Mouse (Mus musculus) MEL (cell line): ENCODE results near the gene Fam19a5.

Experiments
- CTCF ChIP-seq, 3 experiments: IDR thresholded peaks in 2 of 3; conservative IDR thresholded peaks in 1 of 3; 2 replicates each; pipeline ENCODE4 v1.5.1; 2011 to 2012; ENCODE audit warnings: low read length in 3 of 3, low read depth in 2 of 3, mild to moderate bottlenecking in 2 of 3, improper control_type of control experiment in 1 of 3, inconsistent platforms in 1 of 3, mixed read lengths in 1 of 3, moderate library complexity in 1 of 3; ENCODE audit not compliant: control insufficient read depth in 1 of 3, insufficient read depth in 1 of 3, poor library complexity in 1 of 3, severe bottlenecking in 1 of 3
- E2F4 ChIP-seq: IDR thresholded peaks from 2 replicates; pipeline ENCODE4 v1.6.1; 2011; ENCODE audit warnings: low read depth, low read length, improper control_type of control experiment, borderline replicate concordance
- GATA1 ChIP-seq: IDR thresholded peaks from 2 replicates; pipeline ENCODE4 v1.6.1; 2011; ENCODE audit warnings: low read depth, low read length, improper control_type of control experiment
- HCFC1 ChIP-seq: IDR thresholded peaks from 2 replicates; pipeline ENCODE4 v1.6.1; 2012; ENCODE audit warnings: low read depth, mild to moderate bottlenecking, inconsistent platforms, low read length, improper control_type of control experiment, moderate library complexity
- MYC ChIP-seq: IDR thresholded peaks from 2 replicates; pipeline ENCODE4 v1.6.1; 2011; ENCODE audit warnings: low read depth, mild to moderate bottlenecking, low read length, improper control_type of control experiment, moderate library complexity
- POLR2A ChIP-seq, 2 experiments: IDR thresholded peaks; 2 replicates each; pipeline ENCODE4 v1.6.1; 2011 to 2012; ENCODE audit warnings: low read length in 2 of 2, mild to moderate bottlenecking in 2 of 2, control low read depth in 1 of 2, improper control_type of control experiment in 1 of 2, low read depth in 1 of 2, moderate library complexity in 1 of 2; ENCODE audit not compliant: control insufficient read depth in 1 of 2, insufficient read depth in 1 of 2, poor library complexity in 1 of 2
- RAD21 ChIP-seq: IDR thresholded peaks from 2 replicates; pipeline ENCODE4 v1.6.1; 2011; ENCODE audit warnings: mild to moderate bottlenecking, low read depth, low read length, improper control_type of control experiment
- SIN3A ChIP-seq: IDR thresholded peaks from 2 replicates; pipeline ENCODE4 v1.6.1; 2012; ENCODE audit warnings: low read length, improper control_type of control experiment, inconsistent platforms
- TAL1 ChIP-seq: IDR thresholded peaks from 2 replicates; pipeline ENCODE4 v1.6.1; 2012; ENCODE audit warnings: mild to moderate bottlenecking, inconsistent platforms, low read length, moderate library complexity, mixed read lengths
- UBTF ChIP-seq: IDR thresholded peaks from 2 replicates; pipeline ENCODE4 v1.6.1; 2012; ENCODE audit warnings: low read depth, mild to moderate bottlenecking, inconsistent platforms, low read length, improper control_type of control experiment, moderate library complexity, borderline replicate concordance; ENCODE audit not compliant: insufficient read depth
- USF1 ChIP-seq: IDR thresholded peaks from 2 replicates; pipeline ENCODE4 v1.6.1; 2014; ENCODE audit warnings: low read depth, mild to moderate bottlenecking, inconsistent platforms, low read length, improper control_type of control experiment, moderate library complexity
- USF2 ChIP-seq, 2 experiments: IDR thresholded peaks; 2 replicates each; pipeline ENCODE4 v1.6.1; 2011 to 2012; ENCODE audit warnings: improper control_type of control experiment in 2 of 2, low read length in 2 of 2, borderline replicate concordance in 1 of 2, inconsistent platforms in 1 of 2, low read depth in 1 of 2, mild to moderate bottlenecking in 1 of 2; ENCODE audit not compliant: insufficient read depth in 1 of 2

DNA sequence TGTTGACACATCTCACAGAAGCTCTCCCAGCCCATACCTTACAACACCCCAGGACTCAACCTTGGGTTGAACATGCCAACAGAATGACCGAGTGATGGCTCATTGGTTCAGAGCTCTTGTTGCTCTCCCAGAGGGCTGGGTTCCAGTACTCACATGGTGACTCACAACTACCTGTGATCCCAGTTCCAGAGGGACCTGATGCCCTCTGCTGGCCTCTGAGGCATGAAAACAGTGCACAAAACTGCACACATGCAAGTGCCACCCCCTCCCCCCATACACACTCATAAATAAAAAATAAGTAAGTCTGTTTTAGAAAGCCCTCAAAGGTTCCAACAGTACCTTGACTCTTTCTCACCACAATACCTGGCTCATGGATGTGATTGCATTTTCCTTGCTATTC is 2.4 kb upstream of the Fam19a5 start:
- TF ChIP-seq CTCF (IDR thresholded peaks at IDR 0.05 in 2 of 3, conservative IDR thresholded peaks at IDR 0.05 in 1 of 3; ENCODE audit: control insufficient read depth in 1 of 3, insufficient read depth in 1 of 3, low read depth in 2 of 3, low read length in 3 of 3, poor library complexity in 1 of 3, severe bottlenecking in 1 of 3) = no peak
- no peak for TF ChIP-seq RAD21
- TF ChIP-seq HCFC1 = no peak
- TF ChIP-seq POLR2A (IDR thresholded peaks at IDR 0.05; ENCODE audit: control insufficient read depth in 1 of 2, insufficient read depth in 1 of 2, low read depth in 1 of 2, low read length in 2 of 2, poor library complexity in 1 of 2) = no peak
- no peak for TF ChIP-seq UBTF
- TF ChIP-seq E2F4 = no peak
- no peak for TF ChIP-seq GATA1
- no peak for TF ChIP-seq MYC
- no peak for TF ChIP-seq USF1
- TF ChIP-seq SIN3A = no peak
- no peak for TF ChIP-seq USF2 (IDR thresholded peaks at IDR 0.05; ENCODE audit: borderline replicate concordance in 1 of 2, insufficient read depth in 1 of 2, low read depth in 1 of 2, low read length in 2 of 2)
- no peak for TF ChIP-seq TAL1
